Mouse (Mus musculus) kidney, adult 2 months (tissue): ENCODE data around the gene Emx1. TPM values are rescaled to one million over a fixed set of nuclear protein-coding genes. Genes with fewer than 3 reads are reported as not detected.
"Not testable (repeated sequence)": the region's sequence is repeated elsewhere in the genome, so short reads cannot be mapped to it uniquely, and the experiment has no call there.

ENCODE experiments used
- DNase-seq: peaks from one replicate; pipeline ENCODE4 v3.0.0; 2021
- H3K27ac ChIP-seq: fragments of 200-500 bp; 2 replicates; pipeline ENCODE4 v1.5.1; 2012; ENCODE audit warnings: low read depth, low read length, control low read depth, inconsistent platforms; ENCODE audit not compliant: insufficient read depth
- H3K27me3 ChIP-seq: fragments of 200-500 bp; replicated peaks from 2 replicates; pipeline ENCODE4 v1.6.1; 2012; ENCODE audit warnings: mild to moderate bottlenecking, moderate library complexity, low read length, inconsistent platforms; ENCODE audit not compliant: control insufficient read depth, insufficient read depth
- H3K36me3 ChIP-seq: fragments of 200-500 bp; 2 replicates; pipeline ENCODE4 v1.6.1; 2012; ENCODE audit warnings: mild to moderate bottlenecking, moderate library complexity, low read length, inconsistent platforms; ENCODE audit not compliant: control insufficient read depth, insufficient read depth
- H3K4me1 ChIP-seq: fragments of 200-500 bp; 2 replicates; pipeline ENCODE4 v1.6.1; 2011; ENCODE audit warnings: low read length; ENCODE audit not compliant: control insufficient read depth, insufficient read depth
- H3K4me3 ChIP-seq: fragments of 200-500 bp; 2 replicates; pipeline ENCODE4 v1.5.1; 2011; ENCODE audit warnings: mild to moderate bottlenecking, low read depth, low read length, control low read depth; ENCODE audit not compliant: insufficient read depth
- CTCF ChIP-seq: fragments of 200-500 bp; conservative IDR thresholded peaks from 2 replicates; pipeline ENCODE4 v1.5.1; 2011; ENCODE audit warnings: low read depth, mild to moderate bottlenecking, control low read depth, low read length, moderate library complexity, mixed read lengths; ENCODE audit not compliant: insufficient read depth, insufficient read length
- POLR2A ChIP-seq: fragments of 200-500 bp; IDR thresholded peaks from one replicate; pipeline ENCODE4 v1.6.1; 2011; ENCODE audit warnings: low read depth, low read length, control low read depth
- WGBS: fragments of 180-500 bp; shearing (Covaris S2); methylation state at CpG from one replicate; pipeline ENCODE4 v1.1.7; 2018; 5-methylcytosine and 5-hydroxymethylcytosine counted together
- polyA plus RNA-seq: library from polyadenylated mRNA; depleted of rRNA; stranded (reverse); fragments of >200 nt; gene quantifications from 2 replicates; pipeline ENCODE4 v1.2.3, GENCODE M21; 2012; rRNA removed

The Emx1 gene
- 62.8 and 79.7 TPM in 2 replicates for polyA plus RNA-seq

- Histone ChIP-seq H3K36me3 (no peaks in the 10 kb centered on the region), H3K4me3 (peak within 1 kb of the TSS; percentile 61), H3K4me1 (0 out of 2 replicates have a peak, but pooled peaks cover 3% of the 10 kb centered on the region), H3K27me3 (no peaks in the 10 kb centered on the region), H3K27ac (peak within 1 kb of the TSS; percentile 29)
- under 1% methylated on average over 80 of the region's 81 CpGs for WGBS
- peak; percentile 92 for DNase-seq
- TF ChIP-seq POLR2A (no peak), CTCF (no peak)
Measured at GRCm38 (mm10) chr6:85187340-85188211, at the start of gene Emx1. TSS of gene Emx1 (plus strand) at chr6:85187438.

- WGBS = 98% methylated on average over 2 of the region's 2 CpGs
- no peak for TF ChIP-seq POLR2A
- no peak for TF ChIP-seq CTCF
- no peak for DNase-seq
- H3K27me3 ChIP-seq = no peaks in the 10 kb centered on the region
- no peaks in the 10 kb centered on the region for H3K36me3 ChIP-seq
- no peak overlapping the region for H3K4me3 ChIP-seq
- no peak overlapping the region for H3K27ac ChIP-seq
- no peaks in the 10 kb centered on the region for H3K4me1 ChIP-seq
Measured at GRCm38 (mm10) chr6:85139534-85139933, 47.7 kb upstream of the Emx1 start.

GRCm38 (mm10) chr6:85141013-85141412 is 46.2 kb upstream of the Emx1 start:
- not testable (repeated sequence) for H3K36me3 ChIP-seq, H3K4me3 ChIP-seq, H3K4me1 ChIP-seq, H3K27me3 ChIP-seq, H3K27ac ChIP-seq
- DNase-seq = peak; percentile 71
- WGBS = 10% methylated on average over 7 of the region's 7 CpGs
- TF ChIP-seq CTCF = peak; percentile 68

- Histone ChIP-seq H3K27me3 (no peaks in the 10 kb centered on the region; the same call in 1 of the 2 replicates), H3K27ac (no peak overlapping the region), H3K4me3 (no peak overlapping the region), H3K4me1 (no peaks in the 10 kb centered on the region), H3K36me3 (no peaks in the 10 kb centered on the region)
- 83% methylated on average over 3 of the region's 3 CpGs for WGBS
- DNase-seq = no peak
- TF ChIP-seq CTCF (no peak), POLR2A (no peak)
Measured at GRCm38 (mm10) chr6:85144466-85144865, 42.8 kb upstream of the Emx1 start.

GRCm38 (mm10) chr6:85147636-85148035 is 39.6 kb upstream of the Emx1 start:
- WGBS = 49% methylated on average over 3 of the region's 3 CpGs
- H3K27ac ChIP-seq = no peak overlapping the region

GRCm38 (mm10) chr6:85150386-85150785 is 36.9 kb upstream of the Emx1 start:
- Histone ChIP-seq H3K4me1 (no peaks in the 10 kb centered on the region), H3K4me3 (no peak overlapping the region), H3K27ac (no peak overlapping the region), H3K27me3 (no peaks in the 10 kb centered on the region; the same call in 1 of the 2 replicates), H3K36me3 (no peaks in the 10 kb centered on the region)
- WGBS = 91% methylated on average over 3 of the region's 3 CpGs
- DNase-seq = no peak
- TF ChIP-seq POLR2A (no peak), CTCF (no peak)

More at GRCm38 (mm10) chr6:85147636-85148035, 39.6 kb upstream of the Emx1 start:
- Histone ChIP-seq H3K36me3 (no peaks in the 10 kb centered on the region), H3K4me1 (no peaks in the 10 kb centered on the region), H3K4me3 (no peak overlapping the region), H3K27me3 (no peaks in the 10 kb centered on the region; the same call in 1 of the 2 replicates)
- no peak for DNase-seq
- no peak for TF ChIP-seq POLR2A
- no peak for TF ChIP-seq CTCF

- 17% methylated on average over 9 of the region's 9 CpGs for WGBS
- H3K27me3 ChIP-seq = no peaks in the 10 kb centered on the region
- no peaks in the 10 kb centered on the region; the same call in 1 of the 2 replicates for H3K4me1 ChIP-seq
- H3K27ac ChIP-seq = no peak overlapping the region
- TF ChIP-seq POLR2A (no peak), CTCF (peak; percentile 81)
- H3K4me3 ChIP-seq = no peak overlapping the region
- peak; percentile 88 for DNase-seq
- H3K36me3 ChIP-seq = no peaks in the 10 kb centered on the region
Measured at GRCm38 (mm10) chr6:85153970-85154540, 33.2 kb upstream of the Emx1 start.
